Mouse (Mus musculus): ENCODE data around the gene Polq.
"Not testable (repeated sequence)": the region's sequence is repeated elsewhere in the genome, so short reads cannot be mapped to it uniquely, and the experiment has no call there.

Polq gene

GRCm38 (mm10) chr16:37094169-37094833 lies 82.7 kb downstream of the Polq start:
- DNase-seq (ENCODE audit: low spot score), result peak; percentile 5

GRCm38 (mm10) chr16:37108763-37109162 lies 97.2 kb downstream of the Polq start:
- no peak for DNase-seq (ENCODE audit: low spot score)

- peak; percentile 20 for DNase-seq (ENCODE audit: low spot score)
Observed at GRCm38 (mm10) chr16:37109285-37109684, 97.7 kb downstream of the Polq start.

GRCm38 (mm10) chr16:37125190-37125589 lies 113.6 kb downstream of the Polq start:
- DNase-seq (ENCODE audit: low spot score), result not testable (repeated sequence)

All from lung, postnatal 25 days (tissue).